Mouse (Mus musculus) heart, adult 2 months (tissue): Measurements from ENCODE around the gene Clec16a.

Source experiments
- CTCF ChIP-seq: fragments of 200-600 bp; IDR thresholded peaks from 2 replicates; pipeline ENCODE4 v1.8.1; 2022; ENCODE audit warnings: antibody characterized with exemption, mild to moderate bottlenecking, moderate library complexity
- POLR2A ChIP-seq: fragments of 200-500 bp; IDR thresholded peaks from 2 replicates; pipeline ENCODE4 v1.6.1; 2011; ENCODE audit warnings: mild to moderate bottlenecking, low read depth, low read length, control low read depth; ENCODE audit not compliant: insufficient read depth

DNA sequence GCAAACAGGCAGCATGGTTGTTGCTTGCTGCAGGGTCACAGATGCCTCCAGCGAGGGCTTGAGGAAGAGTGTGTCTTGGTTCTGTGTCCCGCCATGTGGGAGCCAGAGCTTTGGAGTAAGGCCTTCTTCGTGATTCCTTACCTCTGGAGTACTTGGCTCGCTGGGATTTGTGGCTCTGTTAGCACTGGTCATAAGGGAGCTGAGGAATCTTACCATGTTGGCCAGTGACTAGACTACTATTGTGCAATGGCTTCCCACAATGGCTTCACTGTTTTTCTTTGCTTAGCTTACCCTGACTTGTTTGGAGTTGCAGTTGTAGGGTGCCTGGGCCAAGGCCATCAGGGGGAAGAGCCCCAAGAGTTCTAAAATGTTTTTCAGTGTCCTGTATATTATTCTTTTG, 30.8 kb downstream of the Clec16a start:
- TF ChIP-seq CTCF: no peak
- TF ChIP-seq POLR2A: no peak
